23 mouse cellular contexts compared by ENCODE assay signal in the genomic region with DNA sequence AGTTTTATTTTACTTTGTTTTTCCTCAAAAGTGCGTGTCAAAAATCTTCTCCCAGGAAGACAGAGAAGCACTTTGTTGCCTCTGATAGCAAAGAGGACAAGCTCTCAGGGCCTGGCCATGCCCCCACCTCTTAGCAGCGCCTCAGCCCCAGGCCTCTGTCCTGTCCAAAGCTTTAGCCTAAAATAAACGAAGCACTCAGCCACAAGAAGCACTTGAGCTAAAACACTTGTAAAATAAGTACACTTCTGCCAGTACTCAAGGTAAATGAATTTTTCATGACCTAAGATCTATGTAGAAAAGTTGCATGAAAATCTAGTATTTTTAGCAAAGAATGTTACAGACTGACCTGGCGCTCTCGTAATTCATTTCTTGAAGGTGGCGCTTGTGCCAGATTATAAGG.
DNase-seq lines count a peak whose midpoint lies in the region; ATAC-seq and TF ChIP-seq lines count a peak whose summit lies in the region.
"Had no signal": no experiment of that assay in that cellular context is flagged by ENCODE, and none has a peak within 500 bp of the region (broad histone marks: within the 10 kb centered on the region; RNA-seq: fewer than 3 reads in every experiment).

No protein-coding gene starts in this region.

- 40% methylated on average over 6 of the region's 6 CpGs for WGBS in lung, embryonic 14.5 days
- 60% methylated on average over 6 of the region's 6 CpGs for WGBS in lung, adult 2 months

- H3K4me1 ChIP-seq in lung, embryonic 14.5 days (ENCODE audit: insufficient read depth), result no peaks in the 10 kb centered on the region
- H3K4me1 ChIP-seq in lung, adult 2 months (ENCODE audit: control insufficient read depth, insufficient read depth, low read length), result no peaks in the 10 kb centered on the region
- H3K4me1 ChIP-seq: embryonic facial prominence, embryonic 10.5 days; embryonic facial prominence, embryonic 13.5 days; forebrain, embryonic 12.5 days; forebrain, embryonic 15.5 days; hindbrain, embryonic 12.5 days; hindbrain, embryonic 15.5 days had no signal

- H3K36me3 ChIP-seq in lung, embryonic 14.5 days (ENCODE audit: insufficient read depth), result no peaks in the 10 kb centered on the region
- H3K36me3 ChIP-seq: embryonic facial prominence, embryonic 10.5 days; embryonic facial prominence, embryonic 13.5 days; forebrain, embryonic 12.5 days; forebrain, embryonic 15.5 days; hindbrain, embryonic 12.5 days; hindbrain, embryonic 15.5 days had no signal

- TF ChIP-seq CTCF in lung, embryonic 14.5 days (IDR thresholded peaks at IDR 0.05; ENCODE audit: low read depth), result no peak
- no peak for TF ChIP-seq CTCF in lung, adult 2 months (IDR thresholded peaks at IDR 0.05; ENCODE audit: insufficient read depth, low read length)
- TF ChIP-seq CTCF in layer of hippocampus, adult 2 months (conservative IDR thresholded peaks at IDR 0.05), result no peak

- DNase-seq in lung, embryonic 14.5 days, result peak; percentile 55
- no peak for DNase-seq in lung, adult 2 months
- DNase-seq in lung, postnatal 14 days, result peak; percentile 25
- DNase-seq in lung, postnatal 4 days, result peak; percentile 9 to 34
- no peak for DNase-seq in layer of hippocampus, adult 2 months (ENCODE audit: low spot score in 2 of 2)
- DNase-seq in Muller cell, postnatal 12 days (ENCODE audit: inconsistent ontology term), result no peak
- DNase-seq: adrenal gland, adult 2 months; adrenal gland, postnatal 14 days; cerebellum, adult 11 months; cerebellum, adult 2 months; cerebellum, adult 9-11 months; cerebellum, postnatal 25 days; embryo, embryonic 11 days; heart, adult 11 months had no signal

- no peak overlapping the region for H3K27ac ChIP-seq in lung, embryonic 14.5 days (ENCODE audit: low read depth)
- no peak overlapping the region for H3K27ac ChIP-seq in layer of hippocampus, adult 2 months
- H3K27ac ChIP-seq: embryonic facial prominence, embryonic 10.5 days; embryonic facial prominence, embryonic 13.5 days; forebrain, embryonic 12.5 days; forebrain, embryonic 15.5 days; hindbrain, embryonic 12.5 days; hindbrain, embryonic 15.5 days had no signal

- H3K4me3 ChIP-seq in lung, embryonic 14.5 days (ENCODE audit: low read depth, low read length), result no peak overlapping the region
- no peak overlapping the region for H3K4me3 ChIP-seq in lung, adult 2 months (replicated peaks; ENCODE audit: extremely low read depth, low read depth, low read length)
- no peak overlapping the region for H3K4me3 ChIP-seq in layer of hippocampus, adult 2 months
- H3K4me3 ChIP-seq: embryonic facial prominence, embryonic 10.5 days; embryonic facial prominence, embryonic 13.5 days; erythroblast, embryonic 14.5 days; forebrain, embryonic 12.5 days; forebrain, embryonic 15.5 days; hindbrain, embryonic 12.5 days; hindbrain, embryonic 15.5 days had no signal

- H3K9me3 ChIP-seq in lung, embryonic 14.5 days (ENCODE audit: low read depth, low read length), result no peaks in the 10 kb centered on the region
- H3K9me3 ChIP-seq: embryonic facial prominence, embryonic 10.5 days; embryonic facial prominence, embryonic 13.5 days; forebrain, embryonic 12.5 days; forebrain, embryonic 15.5 days; hindbrain, embryonic 12.5 days; hindbrain, embryonic 15.5 days had no signal

- peak; percentile 58; the same call in 1 of the 2 replicates for ATAC-seq in lung, embryonic 14.5 days (ENCODE audit: insufficient read depth)
- ATAC-seq: forebrain, embryonic 15.5 days; Patski had no signal

- no peak overlapping the region for H3K9ac ChIP-seq in lung, embryonic 14.5 days
- H3K9ac ChIP-seq: embryonic facial prominence, embryonic 13.5 days; forebrain, embryonic 12.5 days; forebrain, embryonic 15.5 days; hindbrain, embryonic 12.5 days; hindbrain, embryonic 15.5 days had no signal

- no peaks in the 10 kb centered on the region for H3K27me3 ChIP-seq in lung, embryonic 14.5 days (ENCODE audit: insufficient read depth, low read length)
- H3K27me3 ChIP-seq: embryonic facial prominence, embryonic 13.5 days; forebrain, embryonic 12.5 days; forebrain, embryonic 15.5 days; hindbrain, embryonic 12.5 days; hindbrain, embryonic 15.5 days; Patski had no signal

- H3K4me2 ChIP-seq in lung, embryonic 14.5 days, result no peak overlapping the region
- H3K4me2 ChIP-seq: embryonic facial prominence, embryonic 13.5 days; forebrain, embryonic 12.5 days; forebrain, embryonic 15.5 days; heart, embryonic 11.5 days; hindbrain, embryonic 12.5 days; hindbrain, embryonic 15.5 days had no signal

- no peak for TF ChIP-seq POLR2A in lung, adult 2 months (IDR thresholded peaks at IDR 0.05; ENCODE audit: borderline replicate concordance, extremely low read depth, low read depth, low read length)

Comparison
In these comparisons a context has a peak if more than half of its experiments do, and no peak if none do; other contexts are left out.
1. DNase-seq: peak in lung, embryonic 14.5 days (single experiment), lung, postnatal 14 days (single experiment) and lung, postnatal 4 days (2 of 2); none in lung, adult 2 months (single experiment), layer of hippocampus, adult 2 months (0 of 2) and Muller cell, postnatal 12 days (single experiment).